Mouse (Mus musculus) spleen, adult 2 months (tissue): Measurements from ENCODE around the gene Unk.

Source experiments
- CTCF ChIP-seq: fragments of 200-500 bp; IDR thresholded peaks from 2 replicates; pipeline ENCODE4 v1.5.1; 2011; ENCODE audit warnings: mild to moderate bottlenecking, inconsistent platforms; ENCODE audit not compliant: insufficient read depth, insufficient read length, insufficient replicate concordance; ENCODE audit errors: extremely low read depth
- POLR2A ChIP-seq: fragments of 200-500 bp; IDR thresholded peaks from 2 replicates; pipeline ENCODE4 v1.6.1; 2011; ENCODE audit warnings: low read depth, low read length, inconsistent platforms

GRCm38 (mm10) chr11:116079511-116079910 lies 49.4 kb downstream of the Unk start:
- TF ChIP-seq CTCF (no peak), POLR2A (no peak)
